Mouse (Mus musculus) T-cell, adult 66 days (primary cell): ENCODE data around the gene Ltn1. TPM values are rescaled to one million over a fixed set of nuclear protein-coding genes. Genes with fewer than 3 reads are reported as not detected.

ENCODE experiments used
- total RNA-seq, 2 experiments: library from RNA; stranded (reverse); gene quantifications; 3 replicates in 1 of 2; 4 replicates in 1 of 2; pipeline ENCODE4 v1.2.4; 2023

Gene Ltn1
- 10 to 100 TPM; 48.7 to 53.6 TPM for total RNA-seq

DNA sequence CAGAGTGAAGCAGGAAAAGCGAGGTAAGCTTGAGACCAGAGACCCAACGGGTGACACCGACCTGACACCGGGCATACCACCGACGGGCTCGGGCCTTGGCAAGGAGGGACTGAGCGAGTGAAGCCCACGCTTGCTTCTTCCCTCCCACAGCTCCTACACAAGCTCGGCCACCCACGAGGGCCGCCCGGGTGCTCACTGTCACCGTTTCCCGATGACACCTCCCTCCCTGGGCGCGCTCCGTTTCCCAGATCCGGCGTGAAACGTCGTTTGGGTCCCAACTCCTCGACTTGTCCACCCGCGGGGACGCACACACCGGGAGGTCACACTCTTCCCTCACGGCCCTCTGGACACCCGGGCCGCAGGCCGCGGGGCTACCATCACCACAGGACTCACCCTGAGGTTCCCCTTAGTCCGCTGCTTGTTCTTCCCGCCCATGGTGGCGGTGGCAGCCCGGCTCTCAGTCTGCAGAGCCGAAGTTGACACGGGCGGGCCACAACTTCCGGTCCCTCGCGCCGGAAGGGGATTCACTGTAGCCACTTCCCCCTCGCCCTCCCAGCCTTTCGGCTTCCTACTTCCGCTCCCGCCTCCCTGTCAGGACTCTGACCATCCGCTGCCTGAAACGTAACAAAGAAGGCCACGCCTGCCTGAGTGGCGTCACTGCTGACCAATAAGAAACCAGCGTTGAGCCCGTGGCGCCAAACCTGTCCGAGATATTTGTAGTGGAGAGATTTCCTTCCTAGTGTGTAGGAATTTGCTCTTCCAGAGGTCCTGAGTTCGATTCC is at the start of gene Ltn1:
Gene Ltn1, minus strand, starts transcription at position 580 of the 782 bp plus-strand sequence.

DNA sequence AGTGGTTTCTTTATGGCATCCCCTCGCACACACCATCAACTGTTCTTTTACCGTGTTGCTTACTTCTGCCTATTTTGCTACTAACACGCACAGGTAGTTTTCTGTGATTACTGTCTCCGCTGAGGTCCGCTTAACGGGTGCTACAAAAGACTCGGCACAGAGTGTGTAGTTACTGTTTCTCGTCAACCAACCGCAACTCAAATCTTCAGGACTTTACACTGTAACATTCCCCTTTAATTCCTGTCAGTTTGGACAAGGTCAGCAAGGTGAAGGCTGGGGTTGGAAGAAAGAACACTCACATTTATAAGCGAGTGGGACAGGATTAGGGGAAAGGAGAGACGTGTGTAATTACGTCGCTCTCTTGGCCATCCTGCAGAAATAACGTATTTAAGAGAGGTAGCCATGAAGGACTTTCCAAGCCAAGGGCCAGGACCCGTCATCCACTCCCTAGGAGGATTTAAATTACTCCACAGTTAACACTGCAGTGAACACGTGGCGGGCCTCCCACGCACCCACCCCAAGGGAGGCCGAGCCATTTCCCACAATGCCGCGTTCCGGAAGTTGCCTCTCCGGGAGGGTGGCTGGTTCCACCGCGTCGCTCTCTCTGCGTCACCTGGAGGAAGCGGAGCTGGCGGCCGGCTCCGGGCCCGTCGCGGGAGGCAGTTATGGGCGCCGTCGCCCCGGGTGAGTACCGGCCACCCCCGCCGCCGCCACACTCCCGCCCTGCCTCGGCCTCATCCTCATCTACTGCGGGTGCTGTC is 22.2 kb upstream of the Ltn1 start, which contains the start of gene Usp16:
Gene Usp16, plus strand, starts transcription at position 285 of the 761 bp plus-strand sequence.

DNA sequence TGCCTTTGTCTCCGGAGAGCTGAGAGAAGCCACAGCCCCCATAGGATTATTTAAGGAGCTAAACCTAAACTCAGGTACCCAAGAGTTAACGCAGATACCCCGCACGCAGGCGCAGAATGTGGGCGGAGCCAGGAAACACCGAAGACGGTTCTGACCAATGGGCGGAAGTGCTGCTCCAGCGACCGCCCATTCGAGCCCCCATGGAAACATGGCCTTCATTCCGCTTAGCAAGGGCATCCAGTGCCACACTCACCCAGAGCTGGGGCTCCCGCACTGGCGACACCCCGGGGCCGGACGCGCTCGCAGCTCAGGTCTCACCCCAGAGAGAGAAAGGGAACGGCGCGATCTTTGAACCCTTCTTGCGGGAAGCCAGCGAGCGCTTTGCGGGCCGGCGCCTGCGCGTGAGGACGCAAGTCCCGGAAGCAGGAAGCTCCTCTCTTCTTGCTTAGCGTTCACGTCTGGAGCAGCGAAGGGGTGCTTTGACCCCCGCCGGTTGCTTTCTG is 7.8 kb upstream of the Ltn1 start, which contains the start of gene Rwdd2b:
Gene Rwdd2b, minus strand, starts transcription at position 390 of the 503 bp plus-strand sequence.

DNA sequence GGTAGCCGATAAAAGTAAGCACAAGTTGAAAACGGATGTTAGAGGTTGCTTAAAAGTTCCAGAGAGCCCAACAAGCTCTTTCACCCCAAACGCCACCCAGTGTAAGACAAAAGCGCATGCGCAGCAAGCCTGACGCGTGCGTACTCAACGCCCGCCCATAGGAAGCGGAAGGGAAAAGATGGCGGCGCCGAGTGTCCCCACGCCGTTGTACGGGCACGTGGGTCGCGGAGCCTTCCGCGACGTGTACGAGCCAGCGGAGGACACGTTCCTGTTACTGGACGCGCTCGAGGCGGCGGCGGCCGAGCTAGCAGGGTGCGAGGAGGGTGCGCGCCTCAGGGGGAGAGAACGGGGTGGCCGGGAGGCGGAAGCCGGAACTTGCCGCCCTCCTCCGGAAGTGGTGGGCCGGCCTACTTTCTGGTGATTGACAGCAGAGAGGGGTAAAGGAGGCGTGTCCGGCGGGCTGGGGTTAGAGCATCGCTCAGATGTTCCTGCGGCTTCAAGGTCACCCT is 78.3 kb downstream of the Ltn1 start, which contains the start of gene N6amt1:
Gene N6amt1, plus strand, starts transcription at position 111 of the 509 bp plus-strand sequence.

Other genes starting within 250 kb of the Ltn1 start
- gene N6amt1, start 78.4 kb downstream of the Ltn1 start, total RNA-seq, result 10 to 100 TPM; 20.9 to 21.5 TPM
- 1 to 10 TPM; 7.0 to 9.0 TPM for gene Rwdd2b, start 8.0 kb upstream of the Ltn1 start, total RNA-seq
- gene Usp16, start 22.1 kb upstream of the Ltn1 start, total RNA-seq, result 100 to 1,000 TPM; 108 to 137 TPM
- 100 to 1,000 TPM; 195 to 198 TPM for gene Cct8, start 63.3 kb upstream of the Ltn1 start, total RNA-seq
- gene Map3k7cl, start 120.7 kb upstream of the Ltn1 start, total RNA-seq, result not detected